Mouse (Mus musculus) ES-E14 (cell line): ENCODE data around the gene St6galnac3. TPM values are rescaled to one million over a fixed set of nuclear protein-coding genes. Genes with fewer than 3 reads are reported as not detected.

Experiments
- DNase-seq: peaks from one replicate; pipeline ENCODE4 v3.0.0-alpha.2; 2013; ENCODE audit warnings: low read depth, low spot score
- H3K27ac ChIP-seq: 2 replicates; pipeline ENCODE4 v1.5.1; 2012; ENCODE audit warnings: low read depth, mild to moderate bottlenecking, low read length, moderate library complexity, mixed read lengths; ENCODE audit not compliant: poor library complexity, insufficient read depth, severe bottlenecking
- H3K36me3 ChIP-seq: 2 replicates; pipeline ENCODE4 v1.6.1; 2012; ENCODE audit warnings: mild to moderate bottlenecking, low read length, moderate library complexity, mixed read lengths; ENCODE audit not compliant: control insufficient read depth, poor library complexity, insufficient read depth, severe bottlenecking
- H3K4me1 ChIP-seq, 2 experiments: fragments of 150-350 bp in 1 of 2; sonication (generic) in 1 of 2; 2 replicates each; pipeline ENCODE4 v1.6.1; 2012; ENCODE audit warnings: low read length in 2 of 2, mild to moderate bottlenecking in 1 of 2, mixed read lengths in 1 of 2; ENCODE audit not compliant: control insufficient read depth in 2 of 2, insufficient read depth in 2 of 2, poor library complexity in 1 of 2
- H3K4me3 ChIP-seq, 2 experiments: fragments of 150-350 bp in 1 of 2; sonication (generic) in 1 of 2; 2 replicates each; pipeline ENCODE4 v1.5.1; 2012; ENCODE audit warnings: low read length in 2 of 2, low read depth in 1 of 2, mild to moderate bottlenecking in 1 of 2, mixed read lengths in 1 of 2; ENCODE audit not compliant: insufficient read depth in 1 of 2, poor library complexity in 1 of 2, severe bottlenecking in 1 of 2
- H3K9ac ChIP-seq: 2 replicates; pipeline ENCODE4 v1.6.1; 2012; ENCODE audit warnings: low read depth, mild to moderate bottlenecking, low read length, mixed read lengths; ENCODE audit not compliant: poor library complexity, insufficient read depth, severe bottlenecking
- H3K9me3 ChIP-seq: fragments of 150-350 bp; sonication (generic); 2 replicates; pipeline ENCODE4 v1.6.1; 2012; ENCODE audit warnings: low read depth, mild to moderate bottlenecking, low read length; ENCODE audit not compliant: control insufficient read depth, insufficient read depth
- CHD2 ChIP-seq: IDR thresholded peaks from 2 replicates; pipeline ENCODE4 v1.6.1; 2014; ENCODE audit warnings: mild to moderate bottlenecking, low read depth, low read length, inconsistent platforms
- HCFC1 ChIP-seq: IDR thresholded peaks from 2 replicates; pipeline ENCODE4 v1.6.1; 2012; ENCODE audit warnings: low read length, inconsistent platforms, borderline replicate concordance; ENCODE audit not compliant: insufficient read depth
- MAFK ChIP-seq: IDR thresholded peaks from 2 replicates; pipeline ENCODE4 v1.6.1; 2014; ENCODE audit warnings: mild to moderate bottlenecking, low read depth, low read length, inconsistent platforms; ENCODE audit not compliant: insufficient read depth
- ZC3H11A ChIP-seq: IDR thresholded peaks from 2 replicates; pipeline ENCODE4 v1.6.1; 2012; ENCODE audit warnings: low read depth, mild to moderate bottlenecking, inconsistent platforms, low read length, borderline replicate concordance
- ZNF384 ChIP-seq: IDR thresholded peaks from 2 replicates; pipeline ENCODE4 v1.6.1; 2012; ENCODE audit warnings: low read depth, low read length, inconsistent platforms
- in situ Hi-C, 2 experiments: fragments of 600-800 bp; cut with MboI; formaldehyde crosslinking; loops; one replicate each; pipeline ENCODE4 v1.15.1; 2025; ENCODE audit warnings: low sequenced_read_pairs in 2 of 2, inconsistent platforms in 1 of 2; ENCODE audit not compliant: unreplicated experiment in 2 of 2
- total RNA-seq: library from RNA; depleted of rRNA; stranded (reverse); fragments of 300-350 nt; gene quantifications from 2 replicates; pipeline ENCODE4 v1.2.3, GENCODE M21; 2012

St6galnac3 gene
- total RNA-seq, 1 experiment: 3.8 TPM

- in situ Hi-C loops: no loop called here
- H3K4me1 ChIP-seq: peaks cover 2 to 4% of the 10 kb centered on the region in 2 experiments; a peak in 1 of 4 replicates
- H3K27ac ChIP-seq: no peak overlapping the region
- H3K9me3 ChIP-seq: no peaks in the 10 kb centered on the region
- H3K9ac ChIP-seq: no peak overlapping the region
- no peak for DNase-seq
- H3K4me3 ChIP-seq: no peak overlapping the region
- TF ChIP-seq ZC3H11A (no peak), MAFK (no peak), CHD2 (no peak), ZNF384 (no peak), HCFC1 (no peak)
- H3K36me3 ChIP-seq: no peaks in the 10 kb centered on the region
Observed at GRCm38 (mm10) chr3:153240366-153240765, 484.6 kb downstream of the St6galnac3 start.

- TF ChIP-seq ZC3H11A (no peak), HCFC1 (no peak), CHD2 (no peak), MAFK (no peak), ZNF384 (no peak)
- Histone ChIP-seq H3K27ac (no peak overlapping the region), H3K9ac (no peak overlapping the region), H3K4me3 (no peak overlapping the region), H3K9me3 (no peaks in the 10 kb centered on the region), H3K36me3 (no peaks in the 10 kb centered on the region), H3K4me1 (peaks cover 2 to 4% of the 10 kb centered on the region in 2 experiments; a peak in 1 of 4 replicates)
- DNase-seq: no peak
- in situ Hi-C loops: no loop called here
Observed at GRCm38 (mm10) chr3:153238381-153238780, 486.6 kb downstream of the St6galnac3 start.

- Histone ChIP-seq H3K36me3 (no peaks in the 10 kb centered on the region), H3K4me3 (no peak overlapping the region), H3K4me1 (no peaks in the 10 kb centered on the region), H3K9me3 (no peaks in the 10 kb centered on the region), H3K9ac (no peak overlapping the region), H3K27ac (no peak overlapping the region)
- DNase-seq: no peak
- TF ChIP-seq ZC3H11A (no peak), HCFC1 (no peak), CHD2 (no peak), MAFK (no peak), ZNF384 (no peak)
- in situ Hi-C loops: no loop called here
Observed at GRCm38 (mm10) chr3:153236262-153236661, 488.7 kb downstream of the St6galnac3 start.

- TF ChIP-seq MAFK: no peak
- TF ChIP-seq ZC3H11A: no peak
- no peak for TF ChIP-seq HCFC1
- no peak for TF ChIP-seq ZNF384
- no peak for TF ChIP-seq CHD2
- Histone ChIP-seq H3K36me3 (no peaks in the 10 kb centered on the region), H3K27ac (no peak overlapping the region), H3K4me3 (no peak overlapping the region), H3K9ac (no peak overlapping the region), H3K9me3 (no peaks in the 10 kb centered on the region), H3K4me1 (no peaks in the 10 kb centered on the region)
- no peak for DNase-seq
- in situ Hi-C loops: no loop called here
Observed at GRCm38 (mm10) chr3:153222611-153223402, 502.2 kb downstream of the St6galnac3 start.

- no peak overlapping the region for H3K4me3 ChIP-seq
- H3K9me3 ChIP-seq: no peaks in the 10 kb centered on the region
- TF ChIP-seq HCFC1 (no peak), CHD2 (no peak), ZC3H11A (no peak), MAFK (no peak), ZNF384 (no peak)
- H3K4me1 ChIP-seq: no peaks in the 10 kb centered on the region
- H3K9ac ChIP-seq: no peak overlapping the region
- DNase-seq: no peak
- in situ Hi-C loops: no loop called here
- H3K27ac ChIP-seq: no peak overlapping the region
- H3K36me3 ChIP-seq: no peaks in the 10 kb centered on the region
Observed at GRCm38 (mm10) chr3:153219391-153219790, 505.6 kb downstream of the St6galnac3 start.
